Mouse (Mus musculus): Measurements from ENCODE around the gene Zfp629. TPM values are rescaled to one million over a fixed set of nuclear protein-coding genes. Genes with fewer than 3 reads are reported as not detected.

Zfp629 gene
- polyA plus RNA-seq, 1 experiment from 2014 or later: 15.0 TPM

DNA sequence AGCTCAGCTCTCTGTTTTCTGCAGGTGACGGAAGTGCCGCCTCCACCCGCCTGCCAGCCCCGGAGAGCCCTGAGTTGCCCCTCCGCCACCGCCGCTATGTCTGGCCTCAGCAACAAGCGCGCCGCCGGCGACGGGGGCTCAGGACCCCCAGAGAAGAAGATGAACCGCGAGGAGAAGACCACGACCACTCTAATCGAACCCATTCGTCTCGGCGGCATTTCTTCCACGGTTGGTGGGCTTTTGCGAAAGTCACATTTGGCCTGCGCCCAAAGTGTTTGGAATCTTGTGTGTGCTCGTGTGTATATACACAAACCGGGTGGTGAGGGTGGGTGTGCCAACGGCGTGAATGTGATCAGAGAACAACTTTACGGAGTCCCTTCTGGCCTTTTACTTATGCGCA lies 26.7 kb downstream of the Zfp629 start:
- no peak for ATAC-seq
- peak overlapping the region; percentile 84 for H3K9ac ChIP-seq (ENCODE audit: low read depth, low read length)
- peak overlapping the region; percentile 75 for H3K27ac ChIP-seq (ENCODE audit: low read depth, low read length)
- H3K4me2 ChIP-seq (ENCODE audit: low read length): peak overlapping the region; percentile 76
- WGBS: 6% methylated on average over 29 of the region's 29 CpGs
- no peaks in the 10 kb centered on the region for H3K27me3 ChIP-seq (replicated peaks; ENCODE audit: control insufficient read depth, insufficient read depth, low read length)
- H3K36me3 ChIP-seq (ENCODE audit: control insufficient read depth, insufficient read depth, low read length): peaks cover 28% of the 10 kb centered on the region
- H3K4me1 ChIP-seq (ENCODE audit: control insufficient read depth, insufficient read depth, low read depth, low read length): peaks cover 13% of the 10 kb centered on the region
- H3K4me3 ChIP-seq (ENCODE audit: low read length): peak overlapping the region; percentile 84
- H3K9me3 ChIP-seq (ENCODE audit: control insufficient read depth, low read length): no peaks in the 10 kb centered on the region

DNA sequence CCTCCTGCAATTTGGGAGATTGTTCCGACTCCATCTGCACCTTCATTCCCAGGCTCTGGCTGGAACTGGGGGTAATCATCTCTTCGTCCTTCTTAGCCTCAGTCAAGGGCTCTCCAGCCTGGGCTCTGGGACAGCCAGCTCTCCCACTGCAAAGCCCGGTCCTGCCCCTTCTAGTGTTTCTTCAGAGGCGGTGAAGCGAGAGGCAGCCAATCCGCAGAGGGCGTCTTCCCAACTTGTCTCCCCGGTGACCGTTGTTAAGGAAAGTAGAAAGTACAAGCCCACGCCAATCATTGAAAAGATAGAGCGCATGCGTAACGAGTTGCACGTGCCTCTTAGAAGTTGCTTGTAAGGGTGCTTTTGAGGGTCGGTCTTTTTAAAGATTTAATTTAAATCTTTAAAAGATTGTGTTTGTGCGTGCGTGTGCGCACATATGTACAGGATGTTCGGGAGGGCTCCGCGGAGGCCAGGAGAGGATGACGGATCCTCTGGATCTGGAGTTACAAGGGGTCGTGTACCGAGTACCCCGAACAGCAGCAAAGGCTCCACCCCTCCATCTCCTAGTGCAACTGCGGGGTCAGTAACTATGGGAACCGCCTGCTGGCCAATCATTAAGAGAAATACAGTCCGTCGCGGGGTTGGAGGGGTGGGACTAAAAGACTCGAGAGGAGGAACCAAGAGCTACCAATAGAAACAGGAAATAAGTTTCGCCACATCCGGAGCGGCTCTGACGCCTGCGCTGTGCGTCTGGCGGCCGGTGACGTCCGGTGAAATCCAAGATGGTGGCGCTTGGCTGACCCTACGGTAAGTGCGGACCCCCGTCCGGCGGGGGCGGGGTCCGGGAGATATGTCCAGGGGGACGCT lies 27.4 kb downstream of the Zfp629 start, which contains the start of the genes Ccdc189 and Rnf40:
TSS of gene Ccdc189 (minus strand) at position 585 of the 861 bp plus-strand sequence.
TSS of gene Rnf40 (plus strand) at position 757 of the 861 bp plus-strand sequence.
- under 1% methylated on average over 49 of the region's 50 CpGs for WGBS
- Histone ChIP-seq H3K4me1 (ENCODE audit: control insufficient read depth, insufficient read depth, low read depth, low read length) (peaks cover 13% of the 10 kb centered on the region), H3K27ac (ENCODE audit: low read depth, low read length) (peak within 1 kb of the TSS; percentile 75), H3K4me2 (ENCODE audit: low read length) (peak within 1 kb of the TSS; percentile 76), H3K36me3 (ENCODE audit: control insufficient read depth, insufficient read depth, low read length) (peaks cover 28% of the 10 kb centered on the region), H3K9me3 (ENCODE audit: control insufficient read depth, low read length) (no peaks in the 10 kb centered on the region), H3K9ac (ENCODE audit: low read depth, low read length) (peak within 1 kb of the TSS; percentile 84), H3K27me3 (replicated peaks; ENCODE audit: control insufficient read depth, insufficient read depth, low read length) (no peaks in the 10 kb centered on the region), H3K4me3 (ENCODE audit: low read length) (peak within 1 kb of the TSS; percentile 84)
- ATAC-seq: peak; percentile 99

DNA sequence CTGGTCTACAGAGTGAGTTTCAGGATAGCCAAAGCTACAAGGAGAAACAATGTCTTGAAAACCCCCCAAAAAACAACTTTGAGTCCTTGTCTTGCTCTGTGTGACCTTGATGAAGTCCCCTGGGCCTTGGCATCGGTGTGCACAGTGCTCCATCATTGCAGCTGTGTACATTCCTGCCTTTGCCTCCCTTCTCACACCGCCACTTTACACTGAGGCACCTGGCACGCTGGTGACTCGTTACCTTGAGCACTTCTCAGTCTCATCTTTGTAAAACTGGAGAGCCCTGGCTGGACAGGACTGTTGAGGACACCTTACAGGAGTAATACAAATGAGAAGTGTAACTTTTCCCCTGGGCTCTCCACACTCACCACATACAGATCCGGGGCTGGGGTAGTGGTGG lies 28.4 kb downstream of the Zfp629 start:
- Histone ChIP-seq H3K27me3 (replicated peaks; ENCODE audit: control insufficient read depth, insufficient read depth, low read length) (no peaks in the 10 kb centered on the region), H3K27ac (ENCODE audit: low read depth, low read length) (no peak overlapping the region), H3K36me3 (ENCODE audit: control insufficient read depth, insufficient read depth, low read length) (peaks cover 28% of the 10 kb centered on the region), H3K4me3 (ENCODE audit: low read length) (peak overlapping the region; percentile 84), H3K4me1 (ENCODE audit: control insufficient read depth, insufficient read depth, low read depth, low read length) (peaks cover 13% of the 10 kb centered on the region), H3K9ac (ENCODE audit: low read depth, low read length) (peak overlapping the region; percentile 49), H3K9me3 (ENCODE audit: control insufficient read depth, low read length) (no peaks in the 10 kb centered on the region), H3K4me2 (ENCODE audit: low read length) (peak overlapping the region; percentile 76)
- ATAC-seq: no peak
- WGBS: 71% methylated on average over 5 of the region's 5 CpGs

DNA sequence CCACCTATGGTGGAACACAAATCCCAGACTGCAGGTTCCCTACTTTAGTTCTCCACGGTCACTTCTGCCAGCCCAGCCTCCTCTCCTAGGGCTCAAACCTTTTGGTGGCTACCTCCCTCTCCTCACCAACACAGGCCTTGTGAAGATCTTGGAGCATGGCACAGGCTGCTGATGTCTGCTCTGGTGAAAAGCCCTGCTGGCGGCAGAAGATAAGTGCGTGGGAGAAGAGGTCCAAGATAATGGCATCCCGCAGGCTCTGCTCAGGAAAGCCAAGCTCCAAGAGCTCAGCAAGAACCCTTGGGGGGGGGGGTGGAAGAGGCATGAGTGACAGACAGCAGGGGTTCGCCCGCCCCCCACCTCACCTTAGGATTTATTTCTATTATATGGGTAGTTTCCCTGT lies 29.4 kb downstream of the Zfp629 start:
- peaks cover 13% of the 10 kb centered on the region for H3K4me1 ChIP-seq (ENCODE audit: control insufficient read depth, insufficient read depth, low read depth, low read length)
- H3K4me3 ChIP-seq (ENCODE audit: low read length): no peak overlapping the region
- peaks cover 19% of the 10 kb centered on the region for H3K36me3 ChIP-seq (ENCODE audit: control insufficient read depth, insufficient read depth, low read length)
- no peaks in the 10 kb centered on the region for H3K9me3 ChIP-seq (ENCODE audit: control insufficient read depth, low read length)
- no peak overlapping the region for H3K27ac ChIP-seq (ENCODE audit: low read depth, low read length)
- no peak for ATAC-seq
- 92% methylated on average over 6 of the region's 6 CpGs for WGBS
- no peak overlapping the region for H3K4me2 ChIP-seq (ENCODE audit: low read length)
- H3K27me3 ChIP-seq (replicated peaks; ENCODE audit: control insufficient read depth, insufficient read depth, low read length): no peaks in the 10 kb centered on the region
- no peak overlapping the region for H3K9ac ChIP-seq (ENCODE audit: low read depth, low read length)

DNA sequence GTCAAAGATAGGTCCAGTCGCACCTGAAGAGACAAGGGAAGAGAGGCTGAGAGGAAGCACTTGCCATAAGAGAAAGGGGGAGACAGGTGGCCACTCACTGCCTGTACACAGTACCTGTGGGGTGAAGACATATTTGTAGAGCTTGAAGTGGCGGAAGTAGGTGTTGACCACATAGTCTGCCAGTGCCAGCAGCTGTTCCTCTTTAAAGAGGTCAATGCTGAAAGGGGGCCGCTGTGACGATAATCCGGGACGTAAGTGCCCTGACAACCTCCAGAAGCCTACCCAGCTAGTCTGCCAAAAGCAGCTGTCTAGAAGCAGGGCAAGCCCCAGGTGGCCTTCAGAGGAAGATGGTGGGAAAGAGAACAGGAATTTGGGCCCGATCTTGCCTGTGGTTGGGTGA lies 30.6 kb downstream of the Zfp629 start:
- Histone ChIP-seq H3K4me3 (ENCODE audit: low read length) (no peak overlapping the region), H3K27me3 (replicated peaks; ENCODE audit: control insufficient read depth, insufficient read depth, low read length) (no peaks in the 10 kb centered on the region), H3K27ac (ENCODE audit: low read depth, low read length) (no peak overlapping the region), H3K4me1 (ENCODE audit: control insufficient read depth, insufficient read depth, low read depth, low read length) (peaks cover 13% of the 10 kb centered on the region), H3K36me3 (ENCODE audit: control insufficient read depth, insufficient read depth, low read length) (peaks cover 21% of the 10 kb centered on the region), H3K9me3 (ENCODE audit: control insufficient read depth, low read length) (no peaks in the 10 kb centered on the region), H3K9ac (ENCODE audit: low read depth, low read length) (no peak overlapping the region), H3K4me2 (ENCODE audit: low read length) (no peak overlapping the region)
- WGBS: 92% methylated on average over 7 of the region's 7 CpGs
- ATAC-seq: no peak

DNA sequence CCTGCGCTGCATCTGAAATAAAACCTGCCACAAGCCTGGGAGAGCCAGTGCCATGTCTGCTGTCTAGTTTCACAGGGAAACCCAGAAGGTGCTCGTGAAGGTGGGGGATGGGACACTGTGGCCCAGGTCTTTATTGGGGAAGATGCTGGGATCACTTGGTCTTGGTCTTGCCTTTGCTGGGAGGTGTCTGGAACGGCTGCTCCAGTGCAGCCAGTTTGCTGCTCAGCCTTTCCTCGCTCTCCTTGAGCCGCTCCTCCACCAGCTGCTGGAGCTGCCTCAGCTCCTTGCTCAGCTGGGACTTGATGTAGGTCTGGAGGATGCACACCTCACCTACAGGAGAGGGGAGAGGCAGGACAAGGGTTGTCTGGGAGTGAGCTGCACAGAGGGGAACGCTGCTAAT lies 32.3 kb downstream of the Zfp629 start:
- no peak overlapping the region for H3K9ac ChIP-seq (ENCODE audit: low read depth, low read length)
- ATAC-seq: no peak
- H3K4me3 ChIP-seq (ENCODE audit: low read length): no peak overlapping the region
- H3K36me3 ChIP-seq (ENCODE audit: control insufficient read depth, insufficient read depth, low read length): peaks cover 26% of the 10 kb centered on the region
- H3K27ac ChIP-seq (ENCODE audit: low read depth, low read length): no peak overlapping the region
- H3K9me3 ChIP-seq (ENCODE audit: control insufficient read depth, low read length): no peaks in the 10 kb centered on the region
- H3K27me3 ChIP-seq (replicated peaks; ENCODE audit: control insufficient read depth, insufficient read depth, low read length): no peaks in the 10 kb centered on the region
- peaks cover 7% of the 10 kb centered on the region for H3K4me1 ChIP-seq (ENCODE audit: control insufficient read depth, insufficient read depth, low read depth, low read length)
- 91% methylated on average over 6 of the region's 6 CpGs for WGBS
- H3K4me2 ChIP-seq (ENCODE audit: low read length): no peak overlapping the region

DNA sequence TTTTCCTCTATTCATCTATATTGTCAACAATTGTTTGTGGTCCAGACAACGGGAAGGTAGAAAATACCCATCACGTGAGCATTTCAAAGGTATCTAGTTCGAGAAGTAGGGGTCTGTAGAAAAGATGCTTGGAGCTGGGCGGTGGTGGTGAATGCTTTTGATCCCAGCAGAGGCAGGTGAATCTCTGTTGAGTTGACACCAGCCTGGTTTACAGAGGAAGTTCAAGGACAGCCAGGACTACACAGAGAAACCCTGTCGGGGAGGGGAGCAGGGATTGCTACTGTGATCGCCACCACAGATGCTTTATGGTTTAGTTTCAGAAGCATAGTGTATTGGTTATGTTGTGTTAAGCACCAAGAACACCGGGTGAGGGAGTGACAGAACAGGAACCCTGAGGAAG lies 41.5 kb downstream of the Zfp629 start:
- Histone ChIP-seq H3K27ac (ENCODE audit: low read depth, low read length) (no peak overlapping the region), H3K9ac (ENCODE audit: low read depth, low read length) (peak overlapping the region; percentile 90), H3K27me3 (replicated peaks; ENCODE audit: control insufficient read depth, insufficient read depth, low read length) (no peaks in the 10 kb centered on the region), H3K4me3 (ENCODE audit: low read length) (peak overlapping the region; percentile 93), H3K4me1 (ENCODE audit: control insufficient read depth, insufficient read depth, low read depth, low read length) (peaks cover 20% of the 10 kb centered on the region), H3K36me3 (ENCODE audit: control insufficient read depth, insufficient read depth, low read length) (peaks cover 3% of the 10 kb centered on the region; the same call in 1 of the 2 replicates), H3K9me3 (ENCODE audit: control insufficient read depth, low read length) (no peaks in the 10 kb centered on the region), H3K4me2 (ENCODE audit: low read length) (peak overlapping the region; percentile 95)
- ATAC-seq: no peak
- 19% methylated on average over 7 of the region's 7 CpGs for WGBS

DNA sequence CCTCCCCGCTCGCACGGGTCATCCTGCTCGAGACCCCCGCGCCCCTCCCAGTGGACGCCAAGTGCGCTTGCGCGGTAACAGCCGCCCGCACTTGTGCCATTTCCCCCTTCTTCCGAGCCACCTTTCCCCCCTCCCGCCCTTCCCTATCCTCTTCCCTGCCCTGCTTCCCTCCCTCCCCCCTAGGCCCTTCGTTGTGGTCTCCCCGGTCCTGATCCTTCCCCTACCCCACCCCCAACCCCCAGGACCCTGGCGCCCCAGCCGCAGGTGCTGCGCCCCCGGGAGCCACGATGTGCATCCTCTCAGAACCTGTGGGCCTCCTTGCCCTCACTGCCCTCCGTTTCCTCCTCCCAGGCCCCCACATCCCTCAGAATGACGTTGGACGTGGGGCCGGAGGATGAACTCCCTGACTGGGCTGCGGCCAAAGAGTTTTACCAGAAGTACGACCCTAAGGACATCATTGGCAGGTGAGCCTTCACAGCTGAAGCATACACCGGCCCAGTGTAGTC lies 42.0 kb downstream of the Zfp629 start:
- peak overlapping the region; percentile 95 for H3K4me2 ChIP-seq (ENCODE audit: low read length)
- peaks cover 20% of the 10 kb centered on the region for H3K4me1 ChIP-seq (ENCODE audit: control insufficient read depth, insufficient read depth, low read depth, low read length)
- peak overlapping the region; percentile 84 for H3K27ac ChIP-seq (ENCODE audit: low read depth, low read length)
- H3K27me3 ChIP-seq (replicated peaks; ENCODE audit: control insufficient read depth, insufficient read depth, low read length): no peaks in the 10 kb centered on the region
- peak; percentile 79; the same call in 1 of the 2 replicates for ATAC-seq
- WGBS: under 1% methylated on average over 28 of the region's 28 CpGs
- no peaks in the 10 kb centered on the region for H3K9me3 ChIP-seq (ENCODE audit: control insufficient read depth, low read length)
- H3K4me3 ChIP-seq (ENCODE audit: low read length): peak overlapping the region; percentile 93
- peak overlapping the region; percentile 90 for H3K9ac ChIP-seq (ENCODE audit: low read depth, low read length)
- peaks cover 3% of the 10 kb centered on the region; the same call in 1 of the 2 replicates for H3K36me3 ChIP-seq (ENCODE audit: control insufficient read depth, insufficient read depth, low read length)

DNA sequence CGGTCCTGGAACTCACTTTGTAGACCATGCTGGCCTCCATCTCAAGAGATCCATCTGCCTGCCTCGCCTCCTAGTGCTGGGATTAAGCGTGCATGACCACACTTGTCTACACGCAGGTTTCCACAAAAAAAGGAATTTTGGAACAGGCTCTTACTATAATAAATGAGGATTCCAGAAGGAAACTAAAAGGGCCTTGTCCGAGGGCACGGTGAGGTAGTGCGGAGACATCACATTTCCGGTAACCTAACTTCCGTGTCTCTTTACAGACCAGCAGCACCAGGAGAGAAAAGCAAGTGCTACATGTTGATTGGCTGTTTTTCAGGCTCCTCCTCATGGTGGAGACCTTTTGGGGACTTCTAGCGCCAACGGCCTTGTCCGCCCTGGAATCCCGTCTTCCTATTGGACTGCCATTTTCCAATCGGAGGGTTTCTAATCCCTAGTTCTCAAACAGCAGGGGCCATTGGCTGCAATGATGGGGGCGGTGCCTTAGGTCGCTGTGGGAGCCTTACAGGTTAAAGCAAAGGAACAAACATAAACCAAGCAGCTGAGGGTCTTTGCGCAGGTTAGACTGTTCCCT lies 42.6 kb downstream of the Zfp629 start, which contains the start of gene Phkg2:
TSS of gene Phkg2 (plus strand) at position 446 of the 577 bp plus-strand sequence.
- peaks cover 20% of the 10 kb centered on the region for H3K4me1 ChIP-seq (ENCODE audit: control insufficient read depth, insufficient read depth, low read depth, low read length)
- peak within 1 kb of the TSS; percentile 90 for H3K9ac ChIP-seq (ENCODE audit: low read depth, low read length)
- peak within 1 kb of the TSS; percentile 93 for H3K4me3 ChIP-seq (ENCODE audit: low read length)
- ATAC-seq: peak; percentile 99
- WGBS: under 1% methylated on average over 17 of the region's 17 CpGs
- peak within 1 kb of the TSS; percentile 95 for H3K4me2 ChIP-seq (ENCODE audit: low read length)
- H3K27ac ChIP-seq (ENCODE audit: low read depth, low read length): peak within 1 kb of the TSS; percentile 84
- no peaks in the 10 kb centered on the region for H3K27me3 ChIP-seq (replicated peaks; ENCODE audit: control insufficient read depth, insufficient read depth, low read length)
- H3K36me3 ChIP-seq (ENCODE audit: control insufficient read depth, insufficient read depth, low read length): peaks cover 3% of the 10 kb centered on the region; the same call in 1 of the 2 replicates
- no peaks in the 10 kb centered on the region for H3K9me3 ChIP-seq (ENCODE audit: control insufficient read depth, low read length)

All from hindbrain, embryonic 16.5 days (tissue).